ENCODE assay signal across 16 mouse cellular contexts in the genomic region with DNA sequence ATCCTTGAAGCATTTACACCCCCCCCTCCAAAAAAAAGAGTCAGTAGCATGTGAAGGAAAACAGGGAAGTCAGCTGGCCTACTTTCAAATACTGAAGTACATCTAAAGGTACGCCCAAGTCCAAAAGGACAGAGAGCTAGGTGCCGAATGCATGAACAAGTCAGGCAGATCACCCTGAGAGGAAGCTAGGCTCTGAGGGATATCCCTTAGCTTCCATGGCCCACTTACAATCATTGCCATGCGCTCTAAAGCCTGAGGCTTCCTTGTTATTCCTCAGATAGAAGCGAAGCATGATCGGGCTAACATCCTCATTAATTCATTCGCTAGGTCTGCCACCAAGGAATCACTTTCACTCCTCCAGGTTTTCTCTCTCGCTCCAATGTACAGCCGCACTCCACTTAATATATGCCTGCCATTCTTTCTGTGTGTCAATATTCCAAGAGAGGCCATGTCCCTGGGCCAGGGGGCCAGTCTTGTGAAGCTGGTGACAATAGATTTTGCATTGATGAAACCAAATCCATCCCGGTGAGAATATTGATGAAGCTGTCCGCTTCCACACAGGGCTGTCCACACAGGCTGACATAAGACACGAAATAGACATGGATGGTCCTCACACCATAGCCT.
"Had no signal": no experiment of that assay in that cellular context is flagged by ENCODE, and none has a peak within 500 bp of the region (broad histone marks: within the 10 kb centered on the region; RNA-seq: fewer than 3 reads in every experiment).

No protein-coding gene starts in this region.

- ATAC-seq: intestine, embryonic 15.5 days; lung, postnatal 0 days had no signal

- H3K27me3 ChIP-seq: intestine, embryonic 15.5 days; liver, embryonic 15.5 days; neural tube, embryonic 15.5 days; stomach, embryonic 15.5 days had no signal

- H3K4me2 ChIP-seq: intestine, embryonic 15.5 days; liver, embryonic 11.5 days; liver, embryonic 15.5 days; neural tube, embryonic 15.5 days; stomach, embryonic 15.5 days had no signal

- H3K9ac ChIP-seq: intestine, embryonic 15.5 days; liver, embryonic 15.5 days; neural tube, embryonic 15.5 days; stomach, embryonic 15.5 days had no signal

- H3K4me3 ChIP-seq: intestine, embryonic 15.5 days; layer of hippocampus, adult 2 months; left cerebral cortex, adult 2 months; limb, embryonic 10.5 days; liver, embryonic 15.5 days; myocyte; neural tube, embryonic 15.5 days; stomach, embryonic 15.5 days had no signal

- DNase-seq: kidney, postnatal 4 days; lung, adult 2 months; lung, postnatal 36 days; thymus, adult 2 months; thymus, postnatal 25 days had no signal

- H3K27ac ChIP-seq: intestine, embryonic 15.5 days; kidney, postnatal 0 days; layer of hippocampus, adult 2 months; left cerebral cortex, adult 2 months; limb, embryonic 10.5 days; liver, embryonic 15.5 days; neural tube, embryonic 15.5 days; stomach, embryonic 15.5 days had no signal

- H3K36me3 ChIP-seq: intestine, embryonic 15.5 days; limb, embryonic 10.5 days; liver, embryonic 15.5 days; neural tube, embryonic 15.5 days; stomach, embryonic 15.5 days had no signal

- H3K4me1 ChIP-seq: intestine, embryonic 15.5 days; liver, embryonic 15.5 days; neural tube, embryonic 15.5 days; stomach, embryonic 15.5 days had no signal

- H3K9me3 ChIP-seq: intestine, embryonic 15.5 days; limb, embryonic 10.5 days; liver, embryonic 15.5 days; neural tube, embryonic 15.5 days; stomach, embryonic 15.5 days had no signal
